Mouse (Mus musculus) left cerebral cortex, postnatal 10 days (tissue): ENCODE data around the gene Slc35d1. TPM values are rescaled to one million over a fixed set of nuclear protein-coding genes. Genes with fewer than 3 reads are reported as not detected.

Experiments
- total RNA-seq, 2 experiments: library from RNA; stranded (reverse); gene quantifications; 2 replicates each; pipeline ENCODE4 v1.2.3; 2021

The Slc35d1 gene
- total RNA-seq, 2 experiments from 2014 or later, result 12.0 to 13.4 TPM

Other genes starting within 250 kb of the Slc35d1 start
- gene Tctex1d1, start 236.6 kb downstream of the Slc35d1 start, total RNA-seq, result 1 to 10 TPM in 1 of 2 experiments, under 1 TPM in 1; 0.93 to 1.3 TPM
- gene Insl5, start 188.3 kb downstream of the Slc35d1 start, total RNA-seq, result 1 to 10 TPM in 1 of 2 experiments, not detected in 1; 1.1 TPM
- gene Mier1, start 100.8 kb downstream of the Slc35d1 start, total RNA-seq, result 10 to 100 TPM; 47.0 to 48.3 TPM
- 1 to 10 TPM; 7.5 to 8.7 TPM for gene Wdr78, start 100.6 kb downstream of the Slc35d1 start, total RNA-seq
- not detected for gene 4921539E11Rik, start 75.7 kb upstream of the Slc35d1 start, total RNA-seq
- gene Oma1, start 98.6 kb upstream of the Slc35d1 start, total RNA-seq, result 1 to 10 TPM; 6.9 to 7.7 TPM